Mouse (Mus musculus) bone marrow, adult 2 months (tissue): ENCODE measurements around the gene Slc24a3.

Experiments
- CTCF ChIP-seq: fragments of 200-500 bp; IDR thresholded peaks from 2 replicates; pipeline ENCODE4 v1.5.1; 2011; ENCODE audit warnings: low read length, control low read depth; ENCODE audit not compliant: control insufficient read depth, insufficient read depth
- POLR2A ChIP-seq: fragments of 200-500 bp; IDR thresholded peaks from 2 replicates; pipeline ENCODE4 v1.6.1; 2011; ENCODE audit warnings: low read depth, mild to moderate bottlenecking, control low read depth, low read length, borderline replicate concordance; ENCODE audit not compliant: control insufficient read depth

GRCm38 (mm10) chr2:145291473-145291872 lies 123.9 kb downstream of the Slc24a3 start:
- TF ChIP-seq CTCF: no peak
- no peak for TF ChIP-seq POLR2A
